Mouse (Mus musculus) stomach, postnatal 0 days (tissue): ENCODE results near the gene Moap1.

Experiments used
- CTCF ChIP-seq: IDR thresholded peaks from 2 replicates; pipeline ENCODE4 v1.5.1; 2016; ENCODE audit warnings: antibody characterized with exemption, low read depth, mild to moderate bottlenecking, moderate library complexity
- EP300 ChIP-seq: optimal IDR thresholded peaks from 2 replicates; pipeline ENCODE3; 2016; ENCODE audit warnings: antibody characterized with exemption

- TF ChIP-seq CTCF (no peak), EP300 (no peak)
Observed at GRCm38 (mm10) chr12:102784899-102785592, 41.6 kb upstream of the Moap1 start.
